Mouse (Mus musculus): ENCODE measurements at regions not wholly inside any gene's neighbourhood (a gene's known extent, or its start where the extent isn't known, plus 50 kb on each side); places are given as distances from the start of the nearest gene placed in this dataset.

DNA sequence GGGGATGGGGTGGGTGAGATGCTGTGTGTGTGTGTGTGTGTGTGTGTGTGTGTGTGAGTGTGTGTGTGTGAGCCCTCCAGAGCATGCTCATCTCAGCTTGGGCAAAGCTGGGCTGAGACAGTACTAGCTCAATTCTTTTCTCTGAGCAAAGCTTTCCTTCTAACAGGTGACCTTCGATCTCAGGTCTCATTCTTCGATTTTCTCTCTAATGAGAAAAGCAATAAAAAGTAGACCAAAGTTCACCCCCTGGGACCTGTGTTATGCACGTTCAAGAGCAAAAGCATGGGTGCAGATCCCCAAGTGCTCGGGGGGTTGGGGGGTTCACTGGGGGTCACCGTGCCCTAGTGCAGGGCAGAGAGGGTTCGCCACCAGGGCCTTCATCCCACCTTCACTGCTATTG is 103.1 kb upstream of the Slc22a12 start:
- DNase-seq (ENCODE audit: low read depth, low spot score): no peak

DNA sequence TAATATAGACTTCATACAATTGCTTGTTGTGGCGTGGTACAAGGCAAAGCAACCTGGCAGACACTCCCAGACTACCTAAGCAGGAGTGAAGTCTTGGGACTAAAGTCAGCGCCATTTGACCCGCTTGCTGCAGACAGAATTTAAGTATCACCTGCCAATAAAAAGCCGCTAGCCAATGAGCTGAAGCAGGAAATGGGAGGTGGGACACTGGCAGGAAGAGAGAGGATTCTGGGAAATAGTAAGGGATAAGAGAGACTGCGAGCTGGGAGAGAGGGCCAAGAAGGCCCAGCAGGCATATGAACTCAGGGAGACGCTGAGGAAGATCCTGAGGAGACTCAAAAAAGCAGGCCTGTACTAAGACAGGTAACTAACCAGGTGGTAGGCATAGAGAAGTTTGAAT is 102.0 kb upstream of the Slc22a12 start:
- DNase-seq (ENCODE audit: low read depth, low spot score): no peak

DNA sequence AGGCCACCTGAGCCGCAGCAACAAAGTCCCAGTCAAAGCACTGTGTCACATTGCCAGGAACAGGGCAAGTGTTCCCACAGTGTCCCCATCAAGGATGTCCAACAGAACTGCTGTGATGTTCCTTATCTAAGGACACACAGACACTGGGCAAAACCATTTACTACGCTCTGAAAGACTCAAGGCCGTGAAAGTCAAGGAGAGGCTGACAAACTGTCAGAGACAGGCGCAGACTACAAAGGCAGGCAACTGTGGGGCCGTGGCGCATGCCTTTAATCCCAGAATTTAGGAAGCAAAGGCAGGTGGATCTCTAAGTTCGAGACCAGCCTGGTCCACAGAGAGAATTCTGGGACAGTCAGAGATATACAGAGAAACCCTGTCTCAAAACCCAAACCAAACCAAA is 96.8 kb upstream of the Slc22a12 start:
- DNase-seq (ENCODE audit: low read depth, low spot score): no peak

DNA sequence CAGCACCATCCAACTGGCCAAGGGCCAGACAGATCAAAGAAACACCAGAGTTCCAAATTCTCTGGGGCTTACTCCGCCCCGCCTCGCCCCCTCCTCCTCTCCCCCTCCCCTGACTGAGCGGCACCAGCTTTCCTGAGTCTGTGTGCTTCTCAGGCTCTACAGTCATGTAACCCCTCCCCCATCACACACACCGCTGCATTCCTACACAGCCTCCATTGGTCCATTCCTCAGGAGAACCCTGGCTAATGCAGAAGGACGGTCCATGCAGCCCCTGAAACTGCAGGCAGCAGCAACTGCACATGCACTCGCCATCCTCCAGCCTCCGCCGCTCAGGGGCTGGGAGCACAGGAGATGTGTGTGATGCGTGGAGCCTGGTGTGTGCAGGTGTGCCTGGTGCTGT is 90.6 kb upstream of the Slc22a12 start:
- DNase-seq (ENCODE audit: low read depth, low spot score): no peak

DNA sequence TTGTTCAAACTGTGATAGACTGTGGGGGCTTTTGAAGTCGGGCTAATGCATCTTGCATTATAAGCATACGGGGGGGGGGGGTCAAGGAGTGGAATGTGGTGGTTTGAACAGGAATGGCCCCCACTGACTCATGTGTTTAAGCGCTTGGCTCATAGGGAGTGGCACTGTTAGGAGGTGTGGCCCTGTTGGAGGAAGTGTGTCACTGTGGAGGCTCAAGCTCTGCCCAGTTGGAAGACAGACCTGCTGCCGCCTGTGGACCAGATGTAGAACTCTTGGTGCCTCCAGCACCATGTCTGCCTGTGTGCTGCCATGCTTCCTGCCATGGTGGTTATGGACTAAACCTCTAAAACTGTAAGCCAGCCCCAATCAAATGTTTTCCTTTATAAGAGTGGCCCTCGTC is 89.0 kb upstream of the Slc22a12 start:
- DNase-seq (ENCODE audit: low read depth, low spot score): no peak

DNA sequence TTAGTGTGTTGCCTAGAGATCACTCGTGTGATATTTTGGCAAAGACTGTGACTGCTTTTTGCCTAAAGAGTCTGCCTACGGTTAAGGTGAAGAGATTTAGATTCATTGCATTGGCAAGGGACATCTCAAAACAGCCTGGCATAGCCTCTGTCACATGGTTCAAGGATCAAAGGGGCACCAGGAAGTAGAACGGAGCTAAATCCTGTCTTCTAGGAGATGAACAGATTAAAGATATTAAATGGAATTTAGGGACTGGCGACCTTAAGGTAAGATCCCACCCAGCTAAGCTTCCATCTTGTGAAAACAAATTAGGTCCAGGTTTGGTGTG is 87.7 kb upstream of the Slc22a12 start:
- no peak for DNase-seq (ENCODE audit: low read depth, low spot score)

DNA sequence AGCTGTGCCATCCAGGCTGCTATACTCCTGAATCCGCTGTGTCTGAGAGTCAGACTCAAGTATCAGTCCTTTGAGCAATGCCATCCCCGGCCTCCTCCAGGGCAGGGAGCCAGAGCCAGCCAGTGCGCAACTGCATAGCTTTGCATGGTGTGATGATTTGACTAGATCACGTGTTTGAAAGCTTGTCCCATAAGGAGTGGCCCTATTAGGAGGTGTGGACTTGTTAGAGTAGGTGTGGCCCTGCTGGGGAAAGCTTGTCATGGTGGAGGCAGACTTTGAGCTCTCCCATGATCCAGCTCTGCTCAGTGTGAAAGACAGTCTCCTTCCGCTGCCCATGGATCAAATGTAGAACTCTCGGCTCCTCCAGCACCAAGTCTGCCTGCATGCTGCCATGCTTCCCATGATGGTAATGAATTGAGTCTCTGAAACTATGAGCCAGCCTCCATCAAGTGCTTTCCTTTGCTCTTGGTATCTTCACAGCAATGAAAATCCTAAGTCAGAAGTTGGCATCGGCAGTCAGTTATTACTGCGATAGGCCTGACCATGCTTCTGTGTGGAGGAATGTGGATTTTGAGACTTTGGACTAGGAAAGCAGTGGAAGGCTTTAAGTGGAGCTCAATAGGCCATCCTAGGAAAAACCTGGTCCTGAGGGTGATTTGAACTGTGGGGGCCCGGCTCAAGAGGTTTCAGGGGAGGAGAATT is 87.2 kb upstream of the Slc22a12 start:
- DNase-seq (ENCODE audit: low read depth, low spot score): no peak

DNA sequence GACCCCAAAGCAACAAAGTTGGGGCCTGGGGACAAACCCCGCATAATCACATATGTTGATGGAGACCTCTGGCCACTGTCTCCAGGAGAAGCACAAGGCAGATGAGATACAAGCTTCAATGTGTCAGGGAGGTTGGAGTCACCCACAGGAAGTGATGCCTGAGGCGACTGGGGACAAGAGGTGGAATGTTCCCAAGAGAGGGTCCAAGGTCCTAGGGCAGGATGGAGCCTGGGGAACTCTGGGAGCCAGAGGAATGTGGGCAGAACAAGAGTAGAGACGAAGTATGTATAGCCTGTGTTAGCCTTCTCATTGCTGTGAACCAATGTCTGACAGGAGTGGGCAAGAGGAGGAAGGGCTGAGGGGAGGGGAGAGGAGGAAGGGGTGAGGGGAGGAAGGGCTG is 82.7 kb upstream of the Slc22a12 start:
- DNase-seq (ENCODE audit: low read depth, low spot score): no peak

DNA sequence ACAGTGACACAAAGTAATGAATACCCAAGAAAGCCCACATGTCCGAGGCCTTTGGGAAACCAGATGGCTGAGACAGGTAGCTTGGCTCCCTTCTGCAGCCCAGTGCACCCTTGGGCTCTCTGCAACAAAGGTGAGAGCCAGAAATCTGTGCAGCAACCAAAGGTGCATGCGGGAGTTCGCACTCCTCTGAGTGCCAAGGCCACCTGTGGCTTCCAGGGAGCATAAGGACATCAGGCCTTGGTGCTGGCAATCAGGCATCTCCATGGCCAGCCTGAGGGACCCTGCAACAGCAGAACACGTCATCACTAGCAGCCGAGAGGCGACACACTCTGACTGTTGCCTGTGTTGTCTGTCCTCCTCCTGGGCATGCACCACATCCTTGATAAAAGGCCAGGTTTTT is 78.2 kb upstream of the Slc22a12 start:
- no peak for DNase-seq (ENCODE audit: low read depth, low spot score)

DNA sequence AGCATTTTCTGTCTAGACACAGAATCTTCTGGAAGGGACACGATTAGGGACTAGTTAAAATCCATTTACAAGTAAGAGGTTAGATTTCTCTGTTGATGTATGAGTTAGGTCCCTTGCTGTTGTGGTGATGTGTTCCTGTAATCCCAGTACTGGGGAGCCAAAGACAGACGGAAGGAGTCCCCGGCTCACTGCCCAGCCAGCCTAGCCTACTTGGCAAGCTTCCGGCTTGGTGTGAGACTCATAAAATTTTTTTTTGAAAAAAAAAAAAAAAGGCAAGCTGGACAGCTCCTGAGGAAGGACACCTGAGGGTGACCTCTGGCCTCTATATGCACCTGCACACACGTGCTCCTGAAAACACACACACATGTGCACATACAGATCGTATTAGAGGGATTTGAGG is 76.7 kb upstream of the Slc22a12 start:
- DNase-seq (ENCODE audit: low read depth, low spot score): no peak

DNA sequence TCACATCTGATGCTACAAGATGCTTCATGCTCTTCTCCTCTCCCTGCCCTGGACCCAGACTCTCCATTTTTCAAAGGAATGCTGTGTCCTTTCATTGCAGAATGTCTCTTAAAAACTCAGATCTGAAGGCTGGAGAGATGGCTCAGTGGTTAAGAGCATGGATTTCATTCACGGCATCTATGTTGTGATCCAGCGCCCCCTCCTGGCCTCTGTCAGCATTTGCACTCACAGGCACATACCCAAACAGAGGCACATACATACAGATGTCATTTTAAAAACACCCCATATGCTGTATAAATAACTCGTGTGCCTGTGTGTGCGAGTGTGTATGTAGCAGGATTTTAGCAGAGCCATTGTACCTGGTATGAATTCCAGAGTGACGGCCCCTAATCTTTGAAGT is 73.8 kb upstream of the Slc22a12 start:
- DNase-seq (ENCODE audit: low read depth, low spot score): no peak

DNA sequence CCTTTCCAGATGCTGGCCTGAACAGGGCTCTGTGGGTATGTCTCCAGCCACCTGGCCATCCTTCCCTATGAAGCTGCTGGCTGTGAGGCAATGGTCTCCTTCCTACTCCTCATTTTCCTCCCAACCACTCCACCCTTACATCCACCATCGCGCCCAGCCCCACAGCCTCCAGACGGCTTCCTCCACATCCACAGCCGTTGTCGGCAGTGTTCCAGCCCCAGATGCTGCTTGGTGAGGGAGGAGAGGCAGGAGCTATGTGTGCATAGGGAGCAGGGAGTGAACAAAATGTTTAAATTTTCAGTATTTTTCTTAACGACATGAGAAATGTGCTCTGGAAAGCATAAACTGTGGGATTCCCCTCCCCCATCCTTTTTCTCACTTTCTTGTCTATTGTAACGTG is 69.6 kb upstream of the Slc22a12 start:
- DNase-seq (ENCODE audit: low read depth, low spot score): no peak

DNA sequence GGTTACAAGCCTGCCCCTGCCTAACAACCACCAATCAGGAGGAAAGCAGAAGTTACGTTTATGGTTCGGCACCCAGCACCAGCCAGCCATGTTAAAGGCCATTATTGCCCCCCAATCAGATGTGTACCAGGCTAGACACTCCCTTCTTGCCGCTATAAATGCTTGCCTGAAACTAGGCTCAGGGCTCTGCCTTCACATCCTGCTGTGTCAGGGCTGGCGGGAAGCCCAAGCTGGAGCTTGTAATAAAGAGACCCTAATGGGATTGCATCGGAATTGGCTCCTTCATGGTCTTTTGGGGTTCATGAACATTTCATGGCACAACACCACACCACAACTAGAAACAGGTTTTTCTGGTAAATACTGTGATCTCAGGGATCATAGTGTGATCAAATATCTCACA is 69.1 kb upstream of the Slc22a12 start:
- DNase-seq (ENCODE audit: low read depth, low spot score): no peak

DNA sequence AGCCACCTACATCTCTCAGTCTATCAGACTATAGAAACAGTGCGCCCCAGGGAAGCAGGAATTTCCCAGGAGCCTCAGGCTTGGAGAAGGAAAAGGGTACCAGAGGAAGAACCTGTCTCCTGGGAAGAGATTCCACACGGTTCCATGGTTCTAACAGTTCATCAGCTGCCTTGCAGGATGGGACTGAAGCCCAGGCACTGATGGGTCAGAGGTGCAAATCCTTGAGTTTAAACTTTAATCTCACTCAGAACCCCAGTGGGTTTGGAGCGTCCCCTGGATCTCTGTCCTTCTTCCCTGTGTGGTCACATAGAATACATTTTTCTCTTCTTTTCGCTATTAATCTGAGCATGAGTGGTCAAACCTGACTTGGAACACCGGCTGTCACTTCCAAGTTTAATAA is 67.9 kb upstream of the Slc22a12 start:
- no peak for DNase-seq (ENCODE audit: low read depth, low spot score)

DNA sequence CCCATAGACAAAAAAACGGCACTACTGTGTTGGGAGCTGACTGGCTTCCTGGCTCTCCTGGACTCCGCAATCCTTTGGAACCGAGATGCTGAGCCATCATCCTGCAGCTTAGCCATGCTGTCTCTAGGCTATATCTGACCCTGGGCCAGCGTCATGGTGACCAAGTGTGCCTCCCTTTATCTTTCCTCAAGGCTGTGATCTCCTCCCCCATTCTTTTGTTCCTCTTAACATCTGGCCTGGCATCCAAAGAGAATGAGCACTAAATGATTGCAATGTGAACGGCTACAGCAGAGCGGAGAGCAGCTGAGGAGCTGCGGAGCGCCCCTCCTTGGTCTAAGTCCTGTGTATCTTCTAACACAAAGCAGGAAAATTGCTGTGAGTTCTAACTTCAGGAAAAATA is 67.2 kb upstream of the Slc22a12 start:
- DNase-seq (ENCODE audit: low read depth, low spot score): no peak

DNA sequence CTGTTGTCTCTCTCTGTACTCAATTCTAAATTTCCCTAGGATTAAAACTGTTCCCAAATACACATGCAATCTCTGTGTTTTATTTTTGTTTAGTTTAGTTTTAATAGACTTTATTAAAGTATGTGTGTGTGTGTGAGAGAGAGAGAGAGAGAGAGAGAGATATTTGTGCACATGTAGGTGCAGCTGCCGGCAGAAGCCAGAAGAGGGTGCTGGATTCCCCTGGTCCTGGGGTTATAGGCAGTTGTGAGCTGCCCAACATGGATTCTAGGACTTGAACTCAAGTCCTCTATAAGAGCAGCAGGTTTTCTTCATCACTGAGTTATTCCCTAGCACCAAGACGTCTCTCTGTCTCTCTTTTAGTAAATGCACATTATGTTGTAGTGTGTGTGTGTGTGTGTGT is 64.7 kb upstream of the Slc22a12 start:
- no peak for DNase-seq (ENCODE audit: low read depth, low spot score)

DNA sequence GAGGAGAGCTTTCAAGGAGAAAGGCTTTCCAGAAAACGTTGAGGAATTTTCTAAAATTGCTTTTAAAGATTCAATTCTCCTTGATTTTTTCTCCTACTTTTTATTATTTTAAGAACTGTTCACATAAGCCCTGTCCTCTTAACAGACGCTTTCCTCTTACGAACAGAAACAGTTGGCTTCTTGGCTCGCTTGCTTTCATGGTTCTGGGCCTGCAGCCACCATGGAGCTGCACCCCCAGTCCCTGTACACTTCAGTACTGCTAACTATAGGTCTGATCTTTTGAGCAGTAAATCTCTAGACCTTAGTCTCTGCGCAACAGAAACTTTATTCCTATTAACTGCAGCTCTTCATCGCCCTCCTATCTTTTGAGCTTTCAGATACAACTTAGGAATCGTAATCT is 63.8 kb upstream of the Slc22a12 start:
- DNase-seq (ENCODE audit: low read depth, low spot score): no peak

DNA sequence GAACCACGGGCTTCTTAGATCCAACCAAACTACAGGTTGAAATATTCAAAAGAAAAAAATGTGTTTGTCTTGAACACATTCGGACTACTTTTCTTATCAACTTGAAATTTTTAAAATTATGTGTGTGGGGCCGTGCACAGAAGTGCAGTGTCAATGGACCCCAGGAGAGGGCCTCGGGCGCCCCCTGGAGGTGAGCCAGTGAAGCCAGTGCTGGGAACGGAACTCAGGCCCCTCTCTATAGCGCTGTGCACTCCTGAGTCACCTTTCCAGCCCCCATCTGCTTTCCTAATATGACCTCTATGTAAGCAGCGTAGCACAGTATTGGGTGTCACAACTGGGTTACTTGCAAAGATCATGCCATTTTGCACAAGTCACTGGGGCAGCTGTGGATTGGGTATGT is 61.9 kb upstream of the Slc22a12 start:
- no peak for DNase-seq (ENCODE audit: low read depth, low spot score)

DNA sequence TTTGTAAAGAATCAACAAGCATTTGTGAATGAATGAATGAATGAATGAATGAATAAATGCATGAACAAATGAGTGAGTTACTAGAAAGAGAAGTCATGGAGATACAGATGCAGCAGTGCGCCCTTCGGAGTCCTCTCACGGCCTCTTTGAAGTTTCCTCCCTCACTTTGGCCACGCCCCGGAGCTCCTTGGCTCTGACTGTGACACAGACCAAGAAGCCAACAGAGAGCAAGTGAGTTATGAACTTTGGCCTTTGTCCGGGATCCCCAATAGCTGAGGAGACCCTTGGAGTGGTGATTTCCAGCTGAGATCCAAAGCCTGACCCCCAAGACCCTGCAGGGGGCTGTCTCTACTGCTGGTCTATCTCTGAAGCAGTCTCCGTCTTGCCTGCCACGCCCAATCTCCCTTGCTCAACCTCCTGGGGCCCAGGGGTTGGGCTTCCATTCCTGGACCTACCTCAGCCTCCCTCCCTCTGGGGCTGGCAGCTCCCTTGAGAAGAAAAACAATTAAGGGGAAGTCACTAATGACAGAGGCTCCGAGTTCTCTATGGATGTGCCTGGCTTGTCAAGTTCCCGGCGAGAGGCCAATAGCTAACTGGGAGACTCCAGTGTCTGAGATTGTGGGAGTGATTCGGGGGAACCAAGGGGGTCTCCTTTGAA is 58.2 kb upstream of the Slc22a12 start:
- DNase-seq (ENCODE audit: low read depth, low spot score): no peak

DNA sequence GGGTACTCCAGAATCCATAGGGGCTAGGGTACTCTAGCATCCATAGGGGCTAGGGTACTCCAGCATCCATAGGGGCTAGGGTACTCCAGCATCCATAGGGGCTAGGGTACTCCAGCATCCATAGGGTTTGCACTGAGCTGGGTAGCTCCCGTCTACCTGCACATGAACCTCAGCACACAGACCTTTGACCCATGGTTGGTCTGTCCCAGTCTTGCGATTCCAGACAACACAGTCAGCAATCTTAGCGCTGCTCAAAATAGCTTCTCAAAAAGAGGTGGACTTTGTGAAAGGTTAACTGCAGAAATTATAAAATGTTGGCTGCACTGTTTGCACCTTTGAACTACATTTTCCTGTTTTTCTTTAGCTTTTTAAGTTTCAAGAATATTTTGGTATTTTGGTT is 56.4 kb upstream of the Slc22a12 start:
- DNase-seq (ENCODE audit: low read depth, low spot score): no peak

DNA sequence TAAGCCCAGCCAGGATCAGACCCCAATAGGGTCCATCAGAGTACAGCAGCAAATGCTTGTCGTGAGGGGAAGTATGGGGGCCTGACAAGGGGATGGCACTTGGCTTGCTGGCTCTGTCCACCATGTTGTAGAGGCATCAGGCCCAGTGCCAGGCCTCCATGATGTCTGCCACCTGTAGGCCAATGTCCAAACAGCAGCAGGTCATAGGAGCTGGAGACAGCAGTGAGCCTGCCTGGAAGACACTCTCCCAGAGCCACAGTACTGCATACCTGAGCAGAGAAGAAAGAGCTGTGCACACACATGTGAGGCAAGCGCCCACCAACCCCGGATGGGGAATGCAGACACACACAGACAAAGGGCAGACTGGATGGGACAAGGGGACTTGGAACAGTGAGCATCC is 55.4 kb upstream of the Slc22a12 start:
- DNase-seq (ENCODE audit: low read depth, low spot score): no peak

DNA sequence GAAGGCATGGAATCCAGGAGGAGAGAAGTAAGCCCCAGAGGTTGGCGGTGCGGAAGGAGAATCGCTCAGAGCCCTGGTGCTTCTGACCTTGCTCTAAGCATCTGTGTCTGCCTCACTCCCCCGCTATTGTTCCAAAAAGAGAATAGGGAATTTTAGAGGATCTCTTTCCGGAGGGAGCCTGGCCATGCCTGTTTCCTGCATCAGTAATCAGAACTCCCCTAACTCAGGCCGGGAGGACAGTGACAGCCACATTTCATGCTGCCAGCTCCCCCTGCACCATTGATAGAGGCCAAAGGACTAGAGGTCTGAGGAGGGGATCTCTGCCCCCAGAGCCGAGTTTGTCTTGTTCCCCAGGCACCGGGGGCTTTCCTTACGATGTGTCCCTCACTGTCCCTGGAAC is 53.0 kb upstream of the Slc22a12 start:
- DNase-seq (ENCODE audit: low read depth, low spot score): no peak
